In genomic region chr5:143654670-143655510, GRCm38 (mm10) we compare ENCODE assay signal across 8 mouse cellular contexts. TPM values are rescaled to one million over a fixed set of nuclear protein-coding genes. Genes with fewer than 3 reads are reported as not detected.
DNase-seq lines count a peak whose midpoint lies in the region; ATAC-seq and TF ChIP-seq lines count a peak whose summit lies in the region.

No protein-coding gene starts in this region.

- no peak overlapping the region for H3K4me2 ChIP-seq in heart, embryonic 15.5 days
- H3K4me2 ChIP-seq in limb, embryonic 12.5 days, result peak overlapping the region; percentile 28

- H3ac ChIP-seq in C2C12 (ENCODE audit: control insufficient read depth, insufficient read length, low read depth), result no peak overlapping the region

- no peak overlapping the region for H3K4me3 ChIP-seq in C2C12 (ENCODE audit: insufficient read depth, poor library complexity, severe bottlenecking)
- no peak overlapping the region for H3K4me3 ChIP-seq in bone marrow, adult 2 months (replicated peaks; ENCODE audit: control insufficient read depth, low read depth, low read length)
- H3K4me3 ChIP-seq in heart, embryonic 15.5 days, result no peak overlapping the region
- no peak overlapping the region for H3K4me3 ChIP-seq in limb, embryonic 12.5 days (replicated peaks)
- no peak overlapping the region for H3K4me3 ChIP-seq in olfactory bulb, adult 2 months (ENCODE audit: insufficient read depth, low read depth, low read length)
- no peak overlapping the region for H3K4me3 ChIP-seq in cerebellum, adult 2 months (replicated peaks; ENCODE audit: insufficient read depth, low read depth, low read length)

- H3K27me3 ChIP-seq in C2C12 (ENCODE audit: control insufficient read depth, insufficient read depth, insufficient read length), result no peaks in the 10 kb centered on the region
- no peaks in the 10 kb centered on the region for H3K27me3 ChIP-seq in heart, embryonic 15.5 days
- H3K27me3 ChIP-seq in limb, embryonic 12.5 days, result no peaks in the 10 kb centered on the region
- H3K27me3 ChIP-seq in cerebellum, adult 2 months (ENCODE audit: control insufficient read depth, insufficient read depth, low read length), result no peaks in the 10 kb centered on the region

- no peak overlapping the region for H3K9ac ChIP-seq in heart, embryonic 15.5 days
- H3K9ac ChIP-seq in limb, embryonic 12.5 days (replicated peaks), result peak overlapping the region; percentile 27; the same call in 1 of the 2 replicates

- peaks cover 94% of the 10 kb centered on the region for H3K79me2 ChIP-seq in C2C12 (ENCODE audit: control insufficient read depth, insufficient read depth)

- H3K4me1 ChIP-seq in bone marrow, adult 2 months (ENCODE audit: control insufficient read depth, insufficient read depth, low read length), result peaks cover 2% of the 10 kb centered on the region
- peaks cover 56% of the 10 kb centered on the region for H3K4me1 ChIP-seq in heart, embryonic 15.5 days (replicated peaks)
- H3K4me1 ChIP-seq in limb, embryonic 12.5 days (replicated peaks), result peaks cover 79% of the 10 kb centered on the region
- peaks cover 17% of the 10 kb centered on the region for H3K4me1 ChIP-seq in olfactory bulb, adult 2 months (ENCODE audit: control insufficient read depth, insufficient read depth, low read length)
- H3K4me1 ChIP-seq in cerebellum, adult 2 months (ENCODE audit: control insufficient read depth, insufficient read depth, low read length), result 0 out of 2 replicates have a peak, but pooled peaks cover 3% of the 10 kb centered on the region

- no peak for DNase-seq in layer of hippocampus, postnatal 14 days (ENCODE audit: low spot score in 2 of 2)
- DNase-seq in cerebellum, adult 2 months, result no peak
- DNase-seq in left cerebral cortex, adult 18-20 months (ENCODE audit: low spot score in 2 of 2), result no peak

- ATAC-seq in heart, embryonic 15.5 days (replicated peaks; ENCODE audit: insufficient number of reproducible peaks, insufficient read depth, low FRiP score, low read depth), result peak; percentile 45
- peak; percentile 45; the same call in 1 of the 2 replicates for ATAC-seq in limb, embryonic 12.5 days (ENCODE audit: insufficient number of reproducible peaks, insufficient read depth, low FRiP score, low TSS enrichment, low read depth)

- no peak for TF ChIP-seq CTCF in C2C12 (IDR thresholded peaks at IDR 0.05; ENCODE audit: control insufficient read depth, insufficient read depth, insufficient read length)
- TF ChIP-seq CTCF in bone marrow, adult 2 months (IDR thresholded peaks at IDR 0.05; ENCODE audit: control insufficient read depth, insufficient read depth, low read length), result no peak
- no peak for TF ChIP-seq CTCF in olfactory bulb, adult 2 months (IDR thresholded peaks at IDR 0.05; ENCODE audit: insufficient read depth, low read depth, low read length)
- TF ChIP-seq CTCF in cerebellum, adult 2 months (IDR thresholded peaks at IDR 0.05; ENCODE audit: borderline replicate concordance, insufficient read depth, low read depth, low read length), result no peak

- TF ChIP-seq POLR2A in bone marrow, adult 2 months (IDR thresholded peaks at IDR 0.05; ENCODE audit: borderline replicate concordance, control insufficient read depth, low read depth, low read length), result no peak
- TF ChIP-seq POLR2A in olfactory bulb, adult 2 months (IDR thresholded peaks at IDR 0.05; ENCODE audit: insufficient read depth, low read depth, low read length), result no peak
- no peak for TF ChIP-seq POLR2A in cerebellum, adult 2 months (IDR thresholded peaks at IDR 0.05; ENCODE audit: borderline replicate concordance, insufficient read depth, low read length)

- H3K36me3 ChIP-seq in C2C12 (ENCODE audit: control insufficient read depth, insufficient read depth), result no peaks in the 10 kb centered on the region
- no peaks in the 10 kb centered on the region; the same call in 1 of the 2 replicates for H3K36me3 ChIP-seq in heart, embryonic 15.5 days
- peaks cover 11% of the 10 kb centered on the region; the same call in 1 of the 2 replicates for H3K36me3 ChIP-seq in limb, embryonic 12.5 days

- H3K9me3 ChIP-seq in heart, embryonic 15.5 days (replicated peaks), result no peaks in the 10 kb centered on the region
- peaks cover 6% of the 10 kb centered on the region; the same call in 1 of the 2 replicates for H3K9me3 ChIP-seq in limb, embryonic 12.5 days

- peaks cover 29% of the 10 kb centered on the region for H3K79me3 ChIP-seq in C2C12 (ENCODE audit: low read depth)

- H3K27ac ChIP-seq in bone marrow, adult 2 months (ENCODE audit: control insufficient read depth, insufficient read depth, low read depth, low read length, poor library complexity), result peak overlapping the region; percentile 67
- H3K27ac ChIP-seq in heart, embryonic 15.5 days, result peak overlapping the region; percentile 72
- peak overlapping the region; percentile 95 for H3K27ac ChIP-seq in limb, embryonic 12.5 days
- peak overlapping the region; percentile 32; the same call in 1 of the 2 replicates for H3K27ac ChIP-seq in olfactory bulb, adult 2 months (ENCODE audit: insufficient read depth, low read depth, low read length)
- no peak overlapping the region for H3K27ac ChIP-seq in cerebellum, adult 2 months (ENCODE audit: insufficient read depth, low read length)

- WGBS in bone marrow, adult 2 months, result 12% methylated on average over 7 of the region's 7 CpGs
- 17% methylated on average over 7 of the region's 7 CpGs for WGBS in heart, embryonic 15.5 days
- 3% methylated on average over 7 of the region's 7 CpGs for whole genome bisulfite sequencing in limb, embryonic 12.5 days
- 37% methylated on average over 7 of the region's 7 CpGs for WGBS in olfactory bulb, adult 2 months
- 38% methylated on average over 7 of the region's 7 CpGs for WGBS in cerebellum, adult 2 months

TF ChIP-seq in C2C12, 6 proteins besides CTCF, POLR2A, EP300 and RAD21:
- TF ChIP-seq CEBPB (IDR thresholded peaks at IDR 0.05; ENCODE audit: low read depth) (no peak), MAX (IDR thresholded peaks at IDR 0.05) (no peak), MYOG (IDR thresholded peaks at IDR 0.05; ENCODE audit: control insufficient read depth, extremely low read depth, insufficient read length) (no peak), FOSL1 (IDR thresholded peaks at IDR 0.05; ENCODE audit: insufficient read depth, low read length, poor library complexity, severe bottlenecking) (no peak), USF1 (IDR thresholded peaks at IDR 0.05; ENCODE audit: low read depth) (no peak), MYOD1 (IDR thresholded peaks at IDR 0.05; ENCODE audit: control insufficient read depth, insufficient read length, low read depth) (peak; percentile 27)

RNA-seq across cellular contexts. Expression of gene Cyth3, which starts 32.6 kb away (rescaled TPM):
- 23.9 TPM for polyA plus RNA-seq in C2C12 (2012; fragmentation: generic; extraction: Trizol)
- 19.7 and 20.4 TPM in 2 replicates for polyA plus RNA-seq in bone marrow, adult 2 months (2011; ENCODE audit: insufficient read depth, insufficient read length, low replicate concordance, missing spikeins)
- 49.9 and 57.6 TPM in 2 replicates for polyA plus RNA-seq in heart, embryonic 15.5 days (2015; fragmentation: Nextera tagmentation; extraction: Ambion mirVana)
- 53.2 and 55.5 TPM in 2 replicates for polyA plus RNA-seq in limb, embryonic 12.5 days (2016; fragmentation: Nextera tagmentation; extraction: Ambion mirVana)
- not detected in 2 replicates for polyA plus RNA-seq in olfactory bulb, adult 2 months (2012; ENCODE audit: insufficient read depth, insufficient read length, low replicate concordance, missing spikeins)
- total RNA-seq in layer of hippocampus, postnatal 14 days (2021), result 10 to 100 TPM; 48.1 to 52.4 TPM
- 39.8 and 41.3 TPM in 2 replicates for polyA plus RNA-seq in cerebellum, adult 2 months (2012; rRNA removed)
- 10 to 100 TPM; 31.2 to 34.7 TPM for total RNA-seq in left cerebral cortex, adult 18-20 months (2021)
